Mouse (Mus musculus): ENCODE data around the gene Ttll11. TPM values are rescaled to one million over a fixed set of nuclear protein-coding genes. Genes with fewer than 3 reads are reported as not detected.

Ttll11 gene
- total RNA-seq, 1 experiment from 2014 or later: 3.4 TPM

DNA sequence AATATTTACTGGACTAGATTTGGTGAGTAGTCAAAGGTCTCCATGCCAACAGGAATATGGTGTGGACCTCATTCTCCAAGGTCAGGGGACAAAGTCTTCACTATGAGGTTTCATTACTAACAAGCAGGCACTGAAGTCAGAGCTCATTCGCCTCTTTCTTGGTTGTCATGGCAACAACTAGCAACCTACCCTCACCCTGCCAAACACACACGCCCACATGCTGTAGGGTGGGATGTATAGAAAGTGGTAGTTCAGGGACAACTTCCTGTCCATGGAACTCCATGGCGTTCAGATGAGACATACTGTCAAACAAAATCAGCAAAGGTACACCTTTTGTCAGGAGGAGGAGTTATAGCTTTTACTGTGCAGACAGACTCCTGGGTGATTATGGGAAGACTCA lies 170.6 kb downstream of the Ttll11 start:
- no peak for ATAC-seq (ENCODE audit: extremely low read depth, insufficient number of reproducible peaks, low FRiP score, poor library complexity, severe bottlenecking)

DNA sequence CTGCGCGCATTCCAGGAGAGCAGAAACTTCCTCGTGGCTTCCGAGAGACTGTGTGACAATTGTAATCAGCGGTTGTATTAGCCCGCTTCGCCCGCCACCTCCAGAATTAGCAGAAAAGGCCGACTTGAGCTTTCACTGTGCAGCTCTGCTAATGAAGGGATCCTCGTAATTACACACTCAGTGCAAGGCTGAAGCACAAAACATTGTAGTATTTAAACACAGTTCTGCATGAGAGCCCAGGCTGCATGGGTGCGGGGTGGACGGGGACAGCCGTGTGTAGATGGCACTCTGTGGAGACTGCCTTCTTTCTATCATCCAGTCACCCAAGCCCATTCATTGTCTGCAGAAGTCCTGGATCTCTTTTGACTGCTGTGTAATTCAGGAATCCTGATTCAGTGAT lies 173.8 kb downstream of the Ttll11 start:
- no peak for ATAC-seq (ENCODE audit: extremely low read depth, insufficient number of reproducible peaks, low FRiP score, poor library complexity, severe bottlenecking)

DNA sequence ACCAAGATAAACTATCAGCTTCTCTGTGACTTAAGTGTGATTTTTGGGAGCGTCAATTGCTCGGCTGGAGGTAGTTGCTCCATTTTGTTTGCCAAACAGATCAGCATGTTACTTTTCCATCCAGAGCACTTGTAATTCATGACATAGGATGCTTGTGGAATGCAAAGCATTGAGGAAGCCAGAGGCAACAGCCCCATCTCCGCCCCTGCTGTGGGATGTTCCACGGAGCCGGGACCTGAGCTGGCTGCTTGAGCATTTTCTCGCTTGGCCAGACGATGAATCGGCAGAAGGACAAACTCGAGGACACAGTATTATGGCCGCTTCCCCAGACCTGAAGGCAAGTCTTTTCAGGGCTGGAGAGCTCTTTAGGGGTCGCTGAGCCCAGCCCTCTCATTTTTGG lies 176.6 kb downstream of the Ttll11 start:
- ATAC-seq (ENCODE audit: extremely low read depth, insufficient number of reproducible peaks, low FRiP score, poor library complexity, severe bottlenecking): no peak

DNA sequence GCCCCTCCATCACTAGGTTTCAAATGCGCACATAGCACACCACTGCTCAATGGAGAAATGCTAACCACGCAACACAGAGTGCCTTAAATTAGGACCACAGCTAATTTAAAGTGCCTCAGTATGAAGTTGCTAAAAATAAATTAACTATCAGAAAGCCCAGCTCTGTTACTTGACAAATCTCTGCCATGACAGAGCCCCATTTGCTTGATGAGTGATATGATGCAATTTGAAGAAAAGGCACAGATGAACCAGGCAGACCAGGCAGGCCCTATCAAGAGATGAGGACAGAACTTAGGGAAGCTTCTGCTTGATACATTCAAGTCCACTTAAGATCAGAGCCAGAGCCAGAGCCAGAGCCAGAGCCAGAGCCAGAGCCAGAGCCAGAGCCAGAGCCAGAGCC lies 178.0 kb downstream of the Ttll11 start:
- no peak for ATAC-seq (ENCODE audit: extremely low read depth, insufficient number of reproducible peaks, low FRiP score, poor library complexity, severe bottlenecking)

DNA sequence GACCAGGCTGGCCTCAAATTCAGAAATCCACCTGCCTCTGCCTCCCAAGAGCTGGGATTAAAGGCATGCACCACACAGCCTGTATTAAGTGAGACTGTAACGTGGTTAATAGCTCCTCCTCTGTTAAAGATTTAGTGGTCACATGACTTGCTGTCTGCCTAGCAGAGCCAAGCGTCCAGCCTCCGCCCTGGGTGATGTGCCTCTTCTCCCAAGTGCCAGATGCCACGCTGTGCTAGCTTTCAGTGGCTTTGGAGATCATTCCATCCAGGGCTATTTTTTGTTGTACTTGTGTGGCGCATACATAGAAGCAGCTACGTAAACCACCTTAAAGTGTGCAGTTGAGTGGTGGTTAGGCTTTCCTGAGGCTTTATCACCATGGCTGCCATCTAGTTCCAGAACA lies 180.6 kb downstream of the Ttll11 start:
- ATAC-seq (ENCODE audit: extremely low read depth, insufficient number of reproducible peaks, low FRiP score, poor library complexity, severe bottlenecking): no peak

DNA sequence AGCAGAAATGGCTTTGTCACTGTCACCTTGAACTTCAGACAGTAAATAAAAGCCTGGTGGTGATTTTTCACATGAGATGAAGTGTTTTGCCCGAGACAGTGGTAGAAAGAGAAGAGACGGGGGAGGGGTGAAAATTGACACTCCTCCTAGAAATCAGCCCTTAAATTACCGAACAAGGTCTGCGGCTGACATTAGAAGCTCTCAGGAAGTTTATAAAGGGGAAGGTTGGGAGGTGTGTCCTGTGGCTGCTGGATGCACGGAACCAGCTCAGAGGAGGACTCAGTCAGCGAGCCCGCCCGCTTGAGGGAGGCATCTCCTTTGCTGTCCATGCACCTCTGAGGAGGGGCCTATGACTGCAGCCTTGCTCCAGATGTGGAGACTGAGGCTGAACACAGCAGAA lies 181.7 kb downstream of the Ttll11 start:
- ATAC-seq (ENCODE audit: extremely low read depth, insufficient number of reproducible peaks, low FRiP score, poor library complexity, severe bottlenecking): no peak

DNA sequence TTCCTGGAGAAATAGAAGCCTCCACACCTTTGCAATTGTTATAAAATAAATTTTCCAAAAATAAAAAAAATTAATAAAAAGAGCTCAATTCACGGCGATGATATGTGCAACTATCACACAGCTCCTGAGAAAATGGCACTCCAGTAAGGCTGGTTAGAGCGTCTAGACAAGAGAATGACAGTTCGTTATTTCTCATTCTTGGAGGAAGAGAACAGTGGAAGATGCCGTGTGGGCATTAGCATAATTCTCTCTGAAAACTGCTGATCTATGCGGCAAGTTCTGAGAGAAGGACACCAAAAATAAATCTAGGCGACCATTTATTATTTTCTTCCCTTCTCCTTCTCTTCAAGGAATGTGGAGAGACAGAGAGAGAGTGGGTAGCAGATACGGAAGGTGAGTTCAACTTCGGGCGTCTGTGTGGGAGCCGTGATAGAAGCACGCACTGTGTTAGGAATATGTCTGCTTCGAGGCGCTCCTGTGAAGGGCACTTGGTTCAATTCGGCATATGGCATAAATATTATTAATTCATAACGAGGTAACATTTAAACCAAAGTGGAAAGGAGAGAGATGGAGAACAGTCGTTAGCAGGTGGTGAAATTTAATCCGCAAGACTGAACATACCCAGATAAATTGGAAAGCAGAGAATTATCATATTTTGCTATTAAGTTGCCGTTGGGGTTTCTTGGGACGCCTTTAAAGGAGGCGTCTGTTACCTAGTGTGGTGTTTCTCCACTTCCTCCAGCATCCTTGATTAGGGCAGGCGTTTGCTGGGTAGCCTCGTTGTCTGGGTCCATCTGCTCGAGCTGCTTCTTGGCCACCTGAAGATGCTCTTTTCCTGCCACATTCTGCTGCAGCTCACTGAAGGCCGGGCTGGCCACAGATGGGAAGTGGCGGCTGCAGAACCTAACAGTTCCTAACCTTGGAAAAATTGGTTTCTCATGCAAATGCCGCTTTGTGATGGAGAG lies 190.1 kb downstream of the Ttll11 start:
- ATAC-seq (ENCODE audit: extremely low read depth, insufficient number of reproducible peaks, low FRiP score, poor library complexity, severe bottlenecking): no peak

DNA sequence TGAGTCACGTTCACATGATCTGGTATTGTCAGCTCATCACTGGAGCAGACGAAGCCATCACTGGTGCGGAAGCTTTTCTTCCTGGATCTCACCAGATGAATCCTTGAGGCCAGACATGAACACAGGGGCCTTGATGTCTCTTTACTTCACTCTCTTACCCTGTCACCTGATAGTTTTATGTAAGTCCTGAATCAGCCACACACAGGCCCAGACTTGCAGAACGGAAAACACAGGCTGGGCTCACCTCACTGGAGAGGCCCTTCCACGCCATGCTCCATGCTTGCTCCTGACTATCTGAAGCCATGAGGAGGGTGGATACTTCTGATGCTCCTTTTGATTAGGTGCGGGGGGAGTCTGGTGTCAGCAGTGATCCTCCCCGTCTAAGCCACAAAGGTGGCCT lies 193.8 kb downstream of the Ttll11 start:
- no peak for ATAC-seq (ENCODE audit: extremely low read depth, insufficient number of reproducible peaks, low FRiP score, poor library complexity, severe bottlenecking)

DNA sequence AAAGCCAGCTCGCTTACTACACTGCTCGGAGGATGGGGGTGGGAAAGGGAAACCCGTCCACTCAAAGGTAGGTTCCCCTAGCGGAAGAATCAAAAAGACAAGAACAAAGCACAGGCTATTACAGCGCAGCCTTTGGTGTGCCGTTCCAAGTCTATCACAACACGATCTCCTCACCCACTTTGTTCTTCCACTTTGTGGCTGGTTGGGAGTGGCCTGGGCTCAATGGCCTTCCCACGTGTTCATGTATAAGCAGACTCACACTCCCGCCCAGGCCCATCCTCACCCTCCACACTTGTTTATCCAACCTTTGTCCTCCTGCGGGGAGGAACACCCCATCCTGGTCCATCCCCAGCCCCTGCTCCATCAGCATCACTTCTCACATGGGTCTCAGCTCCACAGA lies 196.3 kb downstream of the Ttll11 start:
- no peak for ATAC-seq (ENCODE audit: extremely low read depth, insufficient number of reproducible peaks, low FRiP score, poor library complexity, severe bottlenecking)

DNA sequence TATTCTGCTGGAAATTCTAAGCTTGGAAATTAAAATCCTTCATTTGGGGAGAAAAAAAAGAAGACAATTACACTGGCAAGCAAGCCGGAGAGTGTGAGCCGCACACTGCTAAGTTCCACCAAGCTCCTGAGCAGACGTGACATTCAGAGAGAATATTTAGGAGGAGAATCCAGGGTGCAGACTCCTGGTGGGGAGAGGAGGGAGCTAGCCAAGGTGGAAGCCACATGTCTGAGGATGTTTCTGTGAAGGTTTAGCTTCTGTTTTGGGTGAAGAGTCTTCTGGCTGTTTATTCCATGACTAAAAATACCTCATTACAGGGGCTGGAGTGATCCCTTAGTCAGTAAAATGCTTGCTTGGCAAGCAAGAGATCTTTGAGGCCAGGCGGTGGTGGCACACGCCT lies 200.4 kb downstream of the Ttll11 start:
- ATAC-seq (ENCODE audit: extremely low read depth, insufficient number of reproducible peaks, low FRiP score, poor library complexity, severe bottlenecking): no peak

DNA sequence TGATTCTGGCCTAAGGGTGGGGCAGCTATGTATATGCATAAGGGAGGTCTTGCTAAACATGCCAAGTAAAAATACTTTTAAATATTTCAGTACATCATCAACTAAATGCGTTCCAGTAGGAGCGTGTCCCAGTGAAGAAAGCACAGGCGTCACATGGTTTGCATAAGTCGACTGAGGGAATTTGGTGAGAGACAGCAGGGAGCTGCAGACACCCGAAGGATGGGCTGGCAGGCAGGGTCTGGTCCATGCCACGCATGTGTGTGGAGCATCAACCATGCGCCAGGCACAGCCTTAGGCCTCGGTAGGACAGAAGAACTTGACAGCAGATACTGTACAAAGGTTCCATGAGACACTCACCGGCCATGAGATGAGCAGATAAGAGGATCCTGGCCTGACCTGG lies 202.8 kb downstream of the Ttll11 start:
- ATAC-seq (ENCODE audit: extremely low read depth, insufficient number of reproducible peaks, low FRiP score, poor library complexity, severe bottlenecking): no peak

DNA sequence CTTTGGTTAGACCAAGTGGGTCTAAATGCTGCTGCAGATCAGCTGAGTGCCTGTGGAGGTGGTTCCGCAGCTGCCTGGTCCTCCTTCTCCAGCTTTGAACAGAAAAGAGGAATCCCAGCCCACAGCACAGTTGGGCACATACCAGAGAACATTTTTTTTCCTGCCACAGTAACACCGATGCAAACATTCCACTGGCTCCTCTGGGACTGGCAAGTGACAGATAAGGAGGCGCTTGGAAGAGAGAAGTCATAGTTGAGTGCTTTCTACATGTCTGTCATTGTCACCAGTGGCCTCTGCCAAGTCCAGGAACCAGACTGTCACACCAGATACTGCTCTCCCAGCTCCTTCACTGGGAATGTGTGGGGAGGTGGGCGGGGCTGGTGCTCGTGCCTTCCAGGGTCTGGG lies 204.1 kb downstream of the Ttll11 start:
- ATAC-seq (ENCODE audit: extremely low read depth, insufficient number of reproducible peaks, low FRiP score, poor library complexity, severe bottlenecking): no peak

DNA sequence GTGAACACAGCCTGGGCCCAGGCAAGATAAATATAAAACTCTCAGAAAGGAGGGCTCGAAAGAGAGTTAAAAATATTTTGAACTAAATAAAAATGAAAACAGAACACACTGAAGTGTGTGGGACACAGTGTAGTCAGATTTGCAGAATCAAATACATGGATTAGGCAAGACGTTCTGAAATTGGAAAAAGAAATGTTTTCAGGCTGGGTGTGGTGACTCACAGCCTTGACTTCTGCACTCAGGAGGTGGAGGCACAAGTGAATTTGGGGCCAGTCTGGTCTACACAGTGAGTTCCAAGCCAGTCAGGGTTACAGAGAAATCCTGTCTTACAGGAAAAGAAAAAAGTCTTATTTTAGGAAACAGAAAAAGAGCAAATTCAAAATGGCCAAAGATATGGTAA lies 209.2 kb downstream of the Ttll11 start:
- no peak for ATAC-seq (ENCODE audit: extremely low read depth, insufficient number of reproducible peaks, low FRiP score, poor library complexity, severe bottlenecking)

DNA sequence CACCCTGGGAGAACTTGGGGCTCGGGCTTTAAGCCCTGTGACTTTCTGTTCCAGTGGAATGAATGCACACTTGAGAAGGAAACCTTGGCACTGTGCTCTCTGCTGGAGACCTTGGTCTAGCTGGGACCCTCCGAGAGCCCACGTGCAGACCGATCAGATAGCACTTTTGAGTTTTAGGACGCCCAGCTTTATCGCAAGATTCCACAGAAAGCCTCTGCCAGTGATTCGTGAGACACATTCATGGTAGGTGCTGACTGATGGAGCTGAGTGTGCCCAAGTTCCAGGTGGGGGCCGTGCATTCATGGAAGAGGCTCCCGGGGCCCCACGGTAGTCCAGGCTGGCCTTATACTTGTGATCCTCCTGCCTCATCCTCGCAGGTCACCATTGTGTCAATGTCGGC lies 210.3 kb downstream of the Ttll11 start:
- no peak for ATAC-seq (ENCODE audit: extremely low read depth, insufficient number of reproducible peaks, low FRiP score, poor library complexity, severe bottlenecking)

DNA sequence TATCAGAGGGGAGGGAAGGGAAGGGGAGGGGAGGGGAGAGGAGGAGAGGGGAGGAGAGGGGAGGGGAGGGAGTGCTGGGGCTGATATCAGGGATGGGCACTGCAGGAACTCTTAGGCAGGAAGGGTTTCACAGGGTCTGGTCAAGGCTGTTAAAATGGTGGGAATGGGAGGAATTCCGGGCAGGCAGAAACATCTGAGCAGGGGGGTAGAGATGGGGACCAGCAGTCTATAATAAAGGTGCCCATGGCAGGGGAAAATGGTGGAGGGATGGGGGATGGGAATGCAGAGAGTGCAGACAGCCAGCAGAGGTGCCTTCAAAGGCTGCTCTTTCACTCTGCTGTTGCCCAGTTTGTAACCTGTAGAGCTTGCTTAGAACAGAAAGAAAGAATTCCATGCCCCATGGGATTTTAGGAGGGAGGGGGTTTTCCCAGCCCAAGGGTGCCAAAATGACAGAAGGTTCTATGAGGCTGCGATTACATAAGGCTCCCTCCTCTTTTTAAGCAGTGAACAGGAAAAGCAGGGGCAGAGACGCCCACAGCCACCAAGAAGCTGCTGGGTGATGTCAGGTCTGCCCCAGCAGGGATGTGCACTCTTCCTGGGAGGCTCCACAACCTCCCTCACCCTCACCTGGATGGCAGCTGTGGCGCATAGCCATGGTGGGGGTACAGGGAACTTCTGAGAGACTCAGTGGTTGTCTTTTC lies 211.0 kb downstream of the Ttll11 start:
- ATAC-seq (ENCODE audit: extremely low read depth, insufficient number of reproducible peaks, low FRiP score, poor library complexity, severe bottlenecking): no peak

DNA sequence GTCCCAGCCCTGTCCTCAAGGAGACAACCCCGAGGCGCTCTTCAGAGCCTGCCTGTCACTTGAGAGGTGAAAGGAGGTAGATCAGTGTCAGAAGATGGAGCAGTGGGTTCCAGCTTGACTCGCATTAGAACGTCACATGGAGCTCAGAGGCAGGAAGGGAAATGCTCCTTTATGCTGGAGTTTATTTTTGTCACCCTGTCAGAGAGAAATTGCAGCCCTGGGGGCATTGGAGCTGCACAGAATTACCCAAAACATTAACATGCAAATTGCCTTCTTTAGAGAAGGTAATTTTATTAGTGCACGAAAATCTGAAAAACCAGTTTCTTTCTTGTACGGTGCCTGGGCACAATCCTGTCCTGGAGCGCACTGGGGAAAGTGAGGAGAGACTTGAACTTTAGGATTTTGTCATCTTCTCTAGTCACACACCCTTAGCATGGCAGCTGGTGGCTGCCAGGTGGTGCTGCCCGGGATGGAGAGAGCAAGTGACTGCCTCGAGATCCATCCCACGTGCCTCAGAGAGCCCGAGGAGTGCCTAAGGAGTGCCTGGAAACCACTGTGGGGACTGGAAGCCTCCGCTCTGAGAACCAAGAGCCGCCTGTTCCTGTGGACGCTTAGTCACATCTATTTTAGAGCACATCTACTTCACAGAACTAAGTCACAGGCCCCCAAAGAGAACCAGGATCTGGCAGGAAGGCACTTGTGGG lies 211.7 kb downstream of the Ttll11 start:
- no peak for ATAC-seq (ENCODE audit: extremely low read depth, insufficient number of reproducible peaks, low FRiP score, poor library complexity, severe bottlenecking)

DNA sequence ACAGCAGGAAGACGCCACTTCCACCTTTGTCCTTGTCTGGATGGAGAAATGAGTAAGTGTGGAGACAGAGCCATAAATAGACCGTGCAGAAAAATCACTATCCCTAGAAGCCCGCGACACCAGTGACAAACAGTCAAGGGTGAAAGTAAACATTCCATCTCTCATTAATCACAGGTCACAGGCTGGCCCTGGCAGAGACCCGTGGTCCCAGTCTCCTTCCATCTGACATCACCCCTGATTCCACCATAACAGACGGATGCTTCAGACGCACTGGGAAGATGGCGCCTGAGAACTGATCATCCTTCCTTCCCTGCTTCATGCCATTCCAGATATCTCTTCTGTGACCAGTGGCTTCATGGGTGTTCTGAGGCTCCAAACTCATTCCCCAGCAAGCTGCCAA lies 215.4 kb downstream of the Ttll11 start:
- ATAC-seq (ENCODE audit: extremely low read depth, insufficient number of reproducible peaks, low FRiP score, poor library complexity, severe bottlenecking): no peak

DNA sequence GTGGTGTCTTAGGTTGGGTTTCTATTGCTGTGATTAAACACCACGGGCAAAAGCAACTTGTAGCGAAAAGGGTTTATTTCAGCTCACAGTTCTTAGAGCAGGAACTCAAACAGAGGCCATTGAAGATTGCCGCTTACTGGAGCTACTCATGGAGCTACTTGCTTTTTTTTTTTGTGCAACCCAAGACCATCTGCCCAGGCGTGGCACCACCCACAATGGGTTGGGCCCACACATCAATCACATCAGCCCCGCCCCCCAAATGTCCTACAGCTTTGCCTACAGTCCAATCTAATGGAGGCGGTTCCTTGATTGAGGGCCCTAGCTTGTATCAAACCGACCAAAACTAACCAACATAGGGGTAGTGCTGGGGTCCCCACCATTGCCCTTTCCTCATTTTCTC lies 215.9 kb downstream of the Ttll11 start:
- no peak for ATAC-seq (ENCODE audit: extremely low read depth, insufficient number of reproducible peaks, low FRiP score, poor library complexity, severe bottlenecking)

DNA sequence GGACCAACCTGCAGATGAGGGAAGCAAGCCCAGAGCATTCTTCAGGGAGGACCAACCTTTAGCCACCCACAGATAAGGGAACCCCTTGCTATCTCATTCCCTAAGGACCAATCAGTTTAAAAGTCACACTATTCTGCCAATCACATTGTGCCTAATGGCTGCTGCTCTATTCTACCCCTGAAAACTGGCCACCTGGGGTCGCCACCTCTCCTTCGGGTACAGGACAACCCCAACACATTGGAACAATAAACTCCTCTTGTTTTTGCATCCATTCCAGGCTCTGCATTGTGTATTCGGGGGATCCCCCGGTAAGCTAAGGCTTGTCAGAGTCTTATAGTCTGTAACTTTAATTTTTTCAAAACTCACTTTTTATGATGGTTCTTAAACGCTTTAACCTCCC lies 218.3 kb downstream of the Ttll11 start:
- no peak for ATAC-seq (ENCODE audit: extremely low read depth, insufficient number of reproducible peaks, low FRiP score, poor library complexity, severe bottlenecking)

DNA sequence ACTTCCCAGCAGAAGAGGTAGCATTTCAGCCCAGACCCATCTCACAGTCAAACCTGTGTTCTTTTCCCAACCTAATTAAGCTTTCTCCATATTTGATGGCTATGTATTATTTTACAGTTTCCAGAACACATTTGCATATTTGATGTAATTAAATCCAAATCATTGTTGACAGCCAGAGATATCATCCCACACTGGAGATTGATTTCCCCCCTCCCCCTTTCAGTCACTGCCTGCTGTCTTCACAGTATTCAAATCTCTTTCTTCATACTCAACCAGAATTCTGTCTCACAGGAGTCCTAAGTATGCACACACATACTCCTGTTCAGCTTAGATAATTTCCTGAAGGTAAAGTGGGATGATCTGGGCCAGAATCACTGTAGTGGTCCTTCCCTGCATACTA lies 218.8 kb downstream of the Ttll11 start:
- no peak for ATAC-seq (ENCODE audit: extremely low read depth, insufficient number of reproducible peaks, low FRiP score, poor library complexity, severe bottlenecking)

All from neutrophil, adult 5-6 weeks (primary cell).